Mouse (Mus musculus): ENCODE results near the gene Nit2. TPM values are rescaled to one million over a fixed set of nuclear protein-coding genes. Genes with fewer than 3 reads are reported as not detected.
A peak's percentile ranks its signal among the peaks of the same experiment; 100 is the strongest.

The Nit2 gene
- total and polyA plus RNA-seq, 3 experiments: 33.6 to 38.9 TPM; not detected in 1

DNA sequence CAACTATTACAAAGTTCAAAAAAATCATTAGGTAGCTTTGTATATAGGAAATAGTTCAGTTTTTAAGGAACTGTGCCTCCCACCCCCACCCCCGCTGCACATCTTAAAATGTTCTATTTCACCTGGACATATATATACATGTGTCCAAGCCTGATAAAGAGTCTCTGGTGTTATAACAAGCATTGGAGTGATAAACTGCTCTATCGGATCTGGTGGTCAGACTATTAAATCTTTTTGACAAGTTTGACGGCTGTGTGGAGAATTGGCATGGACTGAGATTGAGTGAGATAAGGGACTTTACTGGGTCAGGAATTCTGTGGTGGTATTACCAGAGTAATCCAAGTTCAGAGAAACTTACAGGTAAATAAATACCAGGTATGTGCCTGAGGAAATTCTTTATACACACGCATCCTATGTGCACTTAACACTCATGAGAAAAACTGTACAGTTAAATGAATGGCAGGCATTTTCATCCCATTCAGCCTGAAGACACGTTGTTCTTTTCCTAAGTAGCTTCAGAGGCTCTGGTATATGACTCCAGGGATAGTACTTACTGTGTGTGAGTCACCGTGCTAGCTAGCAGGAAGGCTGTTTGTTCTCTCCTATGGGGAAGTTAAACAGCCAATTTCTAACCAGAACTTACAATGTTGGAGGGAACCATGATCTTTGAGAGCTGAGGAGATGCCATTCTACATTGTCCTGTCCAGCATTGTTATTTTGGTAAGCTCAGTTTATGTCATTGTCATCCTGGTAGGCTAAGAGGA is 44.3 kb downstream of the Nit2 start (continued):
- TF ChIP-seq MXI1 (IDR thresholded peaks at IDR 0.05; ENCODE audit: low read depth, low read length) (peak; percentile 59; the same call in 1 of the 2 replicates), SMC3 (IDR thresholded peaks at IDR 0.05; ENCODE audit: low read depth, low read length) (no peak), USF1 (IDR thresholded peaks at IDR 0.05; ENCODE audit: low read depth, low read length) (no peak), POLR2AphosphoS2 (IDR thresholded peaks at IDR 0.05; ENCODE audit: low read length) (no peak), ELF1 (IDR thresholded peaks at IDR 0.05; ENCODE audit: low read depth, low read length) (no peak), MYB (IDR thresholded peaks at IDR 0.05; ENCODE audit: low read depth, low read length) (no peak), HCFC1 (IDR thresholded peaks at IDR 0.05; ENCODE audit: low read depth, low read length) (no peak), MYC (IDR thresholded peaks at IDR 0.05; ENCODE audit: low read depth, low read length) (no peak), ZKSCAN1 (IDR thresholded peaks at IDR 0.05; ENCODE audit: low read depth, low read length) (no peak), NELFE (IDR thresholded peaks at IDR 0.05; ENCODE audit: low read depth, low read length) (no peak), ETS1 (IDR thresholded peaks at IDR 0.05; ENCODE audit: low read depth, low read length) (peak; percentile 60), MEF2A (IDR thresholded peaks at IDR 0.05; ENCODE audit: extremely low read depth, insufficient replicate concordance, low read depth, low read length, poor library complexity, severe bottlenecking) (no peak), KAT2A (conservative IDR thresholded peaks at IDR 0.05; ENCODE audit: low read depth, low read length) (no peak), CHD1 (IDR thresholded peaks at IDR 0.05; ENCODE audit: low read depth, low read length) (no peak), GATA1 (IDR thresholded peaks at IDR 0.05; ENCODE audit: low read depth, low read length) (peak; percentile 68), MAX (IDR thresholded peaks at IDR 0.05; ENCODE audit: low read length) (no peak), CHD2 (IDR thresholded peaks at IDR 0.05; ENCODE audit: low read length) (no peak), POLR2A (IDR thresholded peaks at IDR 0.05; ENCODE audit: control insufficient read depth in 1 of 2, insufficient read depth in 1 of 2, low read depth in 1 of 2, low read length in 2 of 2, poor library complexity in 1 of 2) (no peak), MAZ (IDR thresholded peaks at IDR 0.05; ENCODE audit: low read depth, low read length) (no peak), SIN3A (IDR thresholded peaks at IDR 0.05; ENCODE audit: low read length) (peak; percentile 40), GABPA (IDR thresholded peaks at IDR 0.05; ENCODE audit: low read depth, low read length) (no peak)

DNA sequence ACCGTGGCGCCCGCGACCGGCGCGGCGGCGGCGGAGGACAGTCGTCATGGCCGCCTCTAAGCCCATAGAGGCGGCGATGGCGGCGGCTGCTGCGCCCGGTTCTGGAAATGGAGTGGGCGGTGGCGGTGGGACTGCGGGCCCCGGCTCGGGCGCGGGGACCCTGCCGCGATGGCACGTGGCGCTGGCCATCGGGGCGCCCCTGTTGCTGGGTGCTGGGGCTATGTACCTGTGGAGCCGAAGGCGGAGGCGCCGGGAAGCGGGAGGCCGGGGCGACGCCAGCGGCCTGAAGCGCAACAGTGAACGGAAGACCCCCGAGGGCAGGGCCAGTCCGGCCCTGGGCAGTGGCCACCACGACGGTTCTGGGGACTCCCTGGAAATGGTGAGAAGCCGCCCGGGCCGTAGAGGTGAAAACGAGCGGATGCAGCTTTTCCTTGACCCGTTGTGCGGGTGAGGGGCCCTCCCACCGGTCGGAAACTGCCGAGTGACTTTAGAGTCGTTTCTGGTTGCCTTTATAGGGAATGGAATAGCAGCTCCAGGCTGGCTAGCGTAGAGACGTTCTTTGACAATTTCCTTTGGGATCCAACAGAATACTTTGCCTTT is 45.2 kb downstream of the Nit2 start:
- TF ChIP-seq MYC (IDR thresholded peaks at IDR 0.05; ENCODE audit: low read depth, low read length) (no peak; the same call in 1 of the 2 replicates), NELFE (IDR thresholded peaks at IDR 0.05; ENCODE audit: low read depth, low read length) (no peak), NRF1 (IDR thresholded peaks at IDR 0.05; ENCODE audit: insufficient read depth, low read depth, low read length, poor library complexity, severe bottlenecking) (no peak), CTCF (IDR thresholded peaks at IDR 0.05 in 2 of 3, conservative IDR thresholded peaks at IDR 0.05 in 1 of 3; ENCODE audit: control insufficient read depth in 1 of 3, insufficient read depth in 1 of 3, low read depth in 2 of 3, low read length in 3 of 3, poor library complexity in 1 of 3, severe bottlenecking in 1 of 3) (no peak), KAT2A (conservative IDR thresholded peaks at IDR 0.05; ENCODE audit: low read depth, low read length) (no peak), CHD1 (IDR thresholded peaks at IDR 0.05; ENCODE audit: low read depth, low read length) (no peak), USF2 (IDR thresholded peaks at IDR 0.05; ENCODE audit: borderline replicate concordance in 1 of 2, insufficient read depth in 1 of 2, low read depth in 1 of 2, low read length in 2 of 2) (no peak), POLR2A (IDR thresholded peaks at IDR 0.05; ENCODE audit: control insufficient read depth in 1 of 2, insufficient read depth in 1 of 2, low read depth in 1 of 2, low read length in 2 of 2, poor library complexity in 1 of 2) (0 out of 4 replicates have a peak, but pooled peaks of 1 of the 2 experiments have one; percentile 90), SMC3 (IDR thresholded peaks at IDR 0.05; ENCODE audit: low read depth, low read length) (no peak), ZNF384 (IDR thresholded peaks at IDR 0.05; ENCODE audit: low read depth, low read length) (no peak), MAFK (IDR thresholded peaks at IDR 0.05; ENCODE audit: borderline replicate concordance, low read depth, low read length) (no peak), MAZ (IDR thresholded peaks at IDR 0.05; ENCODE audit: low read depth, low read length) (peak; percentile 9; the same call in 1 of the 2 replicates), ZC3H11A (IDR thresholded peaks at IDR 0.05; ENCODE audit: low read depth, low read length) (no peak), EP300 (IDR thresholded peaks at IDR 0.05; ENCODE audit: low read depth in 1 of 2, low read length in 2 of 2) (no peak)
- Histone ChIP-seq H3K9ac (ENCODE audit: control insufficient read depth, low read depth, low read length, poor library complexity, severe bottlenecking) (peak overlapping the region; percentile 95), H3K27me3 (ENCODE audit: control insufficient read depth in 1 of 2, insufficient read depth in 2 of 2, low read length in 2 of 2) (no peaks in the 10 kb centered on the region), H3K4me3 (ENCODE audit: control insufficient read depth in 1 of 2, insufficient read depth in 1 of 2, low read depth in 2 of 2, low read length in 2 of 2) (peak overlapping the region; percentile 61 to 79), H3K36me3 (ENCODE audit: control insufficient read depth in 1 of 2, insufficient read depth in 2 of 2, low read length in 2 of 2) (peaks cover 3 to 40% of the 10 kb centered on the region in 2 experiments), H3K79me2 (ENCODE audit: control insufficient read depth, insufficient read depth, low read length, poor library complexity) (peaks cover 42% of the 10 kb centered on the region), H3K27ac (ENCODE audit: control insufficient read depth, low read depth, low read length) (peak overlapping the region; percentile 92), H3K9me3 (replicated peaks; ENCODE audit: insufficient read depth, low read length) (no peaks in the 10 kb centered on the region), H3K4me1 (ENCODE audit: control insufficient read depth in 1 of 2, insufficient read depth in 2 of 2, low read length in 2 of 2) (peaks cover 4 to 22% of the 10 kb centered on the region in 2 experiments; a peak in 3 of 4 replicates)
- DNase-seq (ENCODE audit: low read depth, low spot score): peak; percentile 37
